ENCODE assay signal across 11 mouse cellular contexts in genomic region chr13:60826052-60826451, GRCm38 (mm10). TPM values are rescaled to one million over a fixed set of nuclear protein-coding genes. Genes with fewer than 3 reads are reported as not detected.
DNase-seq lines count a peak whose midpoint lies in the region; ATAC-seq and TF ChIP-seq lines count a peak whose summit lies in the region.
"Had no signal": no experiment of that assay in that cellular context is flagged by ENCODE, and none has a peak within 500 bp of the region (broad histone marks: within the 10 kb centered on the region; RNA-seq: fewer than 3 reads in every experiment).

No protein-coding gene starts in this region.

- no peaks in the 10 kb centered on the region for H3K27me3 ChIP-seq in kidney, adult 2 months (replicated peaks; ENCODE audit: control insufficient read depth, insufficient read depth, low read length)
- no peaks in the 10 kb centered on the region for H3K27me3 ChIP-seq in kidney, embryonic 15.5 days
- no peaks in the 10 kb centered on the region for H3K27me3 ChIP-seq in forebrain, embryonic 16.5 days (replicated peaks; ENCODE audit: control insufficient read depth, insufficient read depth, low read length)

- H3K4me2 ChIP-seq in kidney, embryonic 15.5 days: no peak overlapping the region
- no peak overlapping the region for H3K4me2 ChIP-seq in forebrain, embryonic 16.5 days (ENCODE audit: low read length)

- TF ChIP-seq CTCF in kidney, adult 2 months (conservative IDR thresholded peaks at IDR 0.05; ENCODE audit: insufficient read depth, insufficient read length, low read depth, low read length): peak; percentile 43

- H3K4me1 ChIP-seq in kidney, adult 2 months (ENCODE audit: control insufficient read depth, insufficient read depth, low read length): no peaks in the 10 kb centered on the region
- H3K4me1 ChIP-seq in kidney, embryonic 15.5 days: no peaks in the 10 kb centered on the region
- no peaks in the 10 kb centered on the region for H3K4me1 ChIP-seq in forebrain, embryonic 16.5 days (replicated peaks; ENCODE audit: control insufficient read depth, insufficient read depth, low read length)

- no peak for DNase-seq in kidney, adult 2 months
- DNase-seq in T-cell, adult 2 months (ENCODE audit: low spot score): peak; percentile 70
- peak; percentile 25 for DNase-seq in heart, postnatal 25 days (ENCODE audit: low spot score)
- DNase-seq in natural killer cell, adult 2 months (ENCODE audit: low spot score in 2 of 2): peak; percentile 45 to 51
- DNase-seq in left cerebral cortex, postnatal 14 days (ENCODE audit: low spot score in 2 of 2): no peak
- DNase-seq in layer of hippocampus, postnatal 10 days (ENCODE audit: low spot score in 2 of 2): no peak
- DNase-seq: layer of hippocampus, adult 9-11 months; retina, postnatal 1 day had no signal

- H3K9ac ChIP-seq in kidney, embryonic 15.5 days: no peak overlapping the region
- H3K9ac ChIP-seq in forebrain, embryonic 16.5 days (replicated peaks; ENCODE audit: low read depth, low read length): no peak overlapping the region

- H3K4me3 ChIP-seq in kidney, adult 2 months (ENCODE audit: insufficient read depth, low read depth, low read length): no peak overlapping the region
- H3K4me3 ChIP-seq in kidney, embryonic 15.5 days (replicated peaks): no peak overlapping the region
- H3K4me3 ChIP-seq in forebrain, embryonic 16.5 days (replicated peaks; ENCODE audit: low read length): no peak overlapping the region
- H3K4me3 ChIP-seq: erythroblast, embryonic 14.5 days had no signal

- H3K9me3 ChIP-seq in kidney, embryonic 15.5 days (replicated peaks): no peaks in the 10 kb centered on the region
- H3K9me3 ChIP-seq in forebrain, embryonic 16.5 days (ENCODE audit: control insufficient read depth, low read length): no peaks in the 10 kb centered on the region

- no peak for ATAC-seq in kidney, embryonic 15.5 days (replicated peaks; ENCODE audit: low FRiP score)
- ATAC-seq in forebrain, embryonic 16.5 days: no peak

- no peak for TF ChIP-seq POLR2A in kidney, adult 2 months (IDR thresholded peaks at IDR 0.05; ENCODE audit: low read depth, low read length)

- H3K36me3 ChIP-seq in kidney, adult 2 months (ENCODE audit: control insufficient read depth, insufficient read depth, low read length): no peaks in the 10 kb centered on the region
- H3K36me3 ChIP-seq in kidney, embryonic 15.5 days: no peaks in the 10 kb centered on the region
- H3K36me3 ChIP-seq in forebrain, embryonic 16.5 days (ENCODE audit: control insufficient read depth, insufficient read depth): no peaks in the 10 kb centered on the region

- H3K27ac ChIP-seq in kidney, adult 2 months (ENCODE audit: insufficient read depth, low read depth, low read length): no peak overlapping the region
- no peak overlapping the region for H3K27ac ChIP-seq in kidney, embryonic 15.5 days
- no peak overlapping the region for H3K27ac ChIP-seq in forebrain, embryonic 16.5 days (ENCODE audit: low read length)

- intact Hi-C loops in heart, postnatal 25 days (cut with DNase I): loop anchor here (5.0 kb wide), 1 partner anchor 71 kb away; the partner anchor contains the start of genes Ctla2b and Gm49392
- intact Hi-C loops in left cerebral cortex, postnatal 14 days (cut with DNase I): no loop called here

- 55% methylated on average over 3 of the region's 3 CpGs for WGBS in kidney, adult 2 months
- WGBS in kidney, embryonic 15.5 days: 64% methylated on average over 3 of the region's 3 CpGs
- 66% methylated on average over 3 of the region's 3 CpGs for WGBS in forebrain, embryonic 16.5 days

RNA-seq across cellular contexts. Expression of gene Ctsll3, which starts 23.4 kb away (rescaled TPM):
- polyA plus RNA-seq in kidney, adult 2 months (2012; rRNA removed): not detected in 2 replicates
- polyA plus RNA-seq in kidney, embryonic 15.5 days (2015; fragmentation: Nextera tagmentation; extraction: Ambion mirVana): not detected in 2 replicates
- not detected for total RNA-seq in heart, postnatal 25 days (2021)
- polyA plus RNA-seq in forebrain, embryonic 16.5 days (2015; fragmentation: Nextera tagmentation; extraction: Ambion mirVana): not detected in 2 replicates
- total RNA-seq in left cerebral cortex, postnatal 14 days (2021): not detected
- not detected for total RNA-seq in layer of hippocampus, postnatal 10 days (2021)
- polyA plus RNA-seq: erythroblast, embryonic 14.5 days had no signal

RNA-seq across cellular contexts. Expression of gene 4930486L24Rik, which starts 38.2 kb away (rescaled TPM):
- 0.52 TPM in 1 of 2 replicates, not detected in the other for polyA plus RNA-seq in kidney, adult 2 months (2012; rRNA removed)
- polyA plus RNA-seq in kidney, embryonic 15.5 days (2015; fragmentation: Nextera tagmentation; extraction: Ambion mirVana): 0.17 TPM in 1 of 2 replicates, not detected in the other
- under 1 TPM in 1 of 2 experiments, not detected in 1; 0.25 TPM for total RNA-seq in heart, postnatal 25 days (2021)
- polyA plus RNA-seq in forebrain, embryonic 16.5 days (2015; fragmentation: Nextera tagmentation; extraction: Ambion mirVana): not detected in 2 replicates
- under 1 TPM in 1 of 2 experiments, not detected in 1; 0.32 TPM for total RNA-seq in left cerebral cortex, postnatal 14 days (2021)
- total RNA-seq in layer of hippocampus, postnatal 10 days (2021): not detected
- polyA plus RNA-seq: erythroblast, embryonic 14.5 days had no signal

RNA-seq across cellular contexts. Expression of gene BC051665, which starts 39.9 kb away (rescaled TPM):
- not detected in 2 replicates for polyA plus RNA-seq in kidney, adult 2 months (2012; rRNA removed)
- polyA plus RNA-seq in kidney, embryonic 15.5 days (2015; fragmentation: Nextera tagmentation; extraction: Ambion mirVana): not detected in 2 replicates
- not detected for total RNA-seq in heart, postnatal 25 days (2021)
- polyA plus RNA-seq in forebrain, embryonic 16.5 days (2015; fragmentation: Nextera tagmentation; extraction: Ambion mirVana): not detected in 2 replicates
- not detected for total RNA-seq in left cerebral cortex, postnatal 14 days (2021)
- not detected for total RNA-seq in layer of hippocampus, postnatal 10 days (2021)
- polyA plus RNA-seq: erythroblast, embryonic 14.5 days had no signal

Comparison
In these comparisons a context has a peak if more than half of its experiments do, and no peak if none do; other contexts are left out.
1. DNase-seq: peak in T-cell, adult 2 months (single experiment), heart, postnatal 25 days (single experiment) and natural killer cell, adult 2 months (2 of 2); none in kidney, adult 2 months (single experiment), left cerebral cortex, postnatal 14 days (0 of 2) and layer of hippocampus, postnatal 10 days (0 of 2).